Mouse (Mus musculus) midbrain, embryonic 14.5 days (tissue): Measurements from ENCODE around the gene Tmem242. TPM values are rescaled to one million over a fixed set of nuclear protein-coding genes. Genes with fewer than 3 reads are reported as not detected.

ENCODE experiments used
- ATAC-seq: fragments of 200-750 bp; cut with Nextera tagmentation; 2 replicates; pipeline ENCODE4 v1.8.0; 2017; ENCODE audit warnings: moderate number of reproducible peaks, moderate library complexity; ENCODE audit not compliant: low FRiP score, low TSS enrichment
- DNase-seq: peaks from one replicate; pipeline ENCODE4 v3.0.0-alpha.2; 2015
- H3K27ac ChIP-seq: fragments of 300-500 bp; sonication (generic); replicated peaks from 2 replicates; pipeline ENCODE4 v1.5.1; 2014; ENCODE audit warnings: mild to moderate bottlenecking, low read depth, low read length, moderate library complexity
- H3K27me3 ChIP-seq: fragments of 300-500 bp; sonication (generic); 2 replicates; pipeline ENCODE4 v1.6.1; 2014; ENCODE audit warnings: low read length, control low read depth, mixed read lengths; ENCODE audit not compliant: control insufficient read depth, insufficient read depth
- H3K36me3 ChIP-seq: fragments of 300-500 bp; sonication (generic); 2 replicates; pipeline ENCODE4 v1.6.1; 2014; ENCODE audit warnings: low read length, control low read depth; ENCODE audit not compliant: control insufficient read depth, insufficient read depth
- H3K4me1 ChIP-seq: fragments of 300-500 bp; sonication (generic); 2 replicates; pipeline ENCODE4 v1.6.1; 2014; ENCODE audit warnings: mild to moderate bottlenecking, antibody characterized with exemption, low read length, control low read depth; ENCODE audit not compliant: control insufficient read depth, insufficient read depth
- H3K4me2 ChIP-seq: fragments of 300-500 bp; sonication (generic); 2 replicates; pipeline ENCODE4 v1.6.1; 2014; ENCODE audit warnings: mild to moderate bottlenecking, low read length, moderate library complexity
- H3K4me3 ChIP-seq: fragments of 300-500 bp; sonication (generic); replicated peaks from 2 replicates; pipeline ENCODE4 v1.5.1; 2014; ENCODE audit warnings: low read depth, low read length
- H3K9ac ChIP-seq: fragments of 300-500 bp; sonication (generic); replicated peaks from 2 replicates; pipeline ENCODE4 v1.6.1; 2014; ENCODE audit warnings: mild to moderate bottlenecking, low read length, moderate library complexity
- H3K9me3 ChIP-seq: fragments of 300-500 bp; sonication (generic); 2 replicates; pipeline ENCODE4 v1.6.1; 2016; ENCODE audit warnings: low read length, control low read depth, mixed read lengths; ENCODE audit not compliant: control insufficient read depth
- WGBS: fragments of 180-500 bp; shearing (Covaris S2); extraction: QIAGEN DNeasy Blood & Tissue Kit; methylation state at CpG from one replicate; pipeline ENCODE4 v1.1.7; 2014; 5-methylcytosine and 5-hydroxymethylcytosine counted together
- polyA plus RNA-seq: library from polyadenylated mRNA; unstranded; fragments of >200 nt; fragmentation: Nextera tagmentation; extraction: Ambion mirVana; gene quantifications from 2 replicates; pipeline ENCODE4 v1.2.1, GENCODE M21; 2014

The Tmem242 gene
- polyA plus RNA-seq, result 110 and 121 TPM in 2 replicates

DNA sequence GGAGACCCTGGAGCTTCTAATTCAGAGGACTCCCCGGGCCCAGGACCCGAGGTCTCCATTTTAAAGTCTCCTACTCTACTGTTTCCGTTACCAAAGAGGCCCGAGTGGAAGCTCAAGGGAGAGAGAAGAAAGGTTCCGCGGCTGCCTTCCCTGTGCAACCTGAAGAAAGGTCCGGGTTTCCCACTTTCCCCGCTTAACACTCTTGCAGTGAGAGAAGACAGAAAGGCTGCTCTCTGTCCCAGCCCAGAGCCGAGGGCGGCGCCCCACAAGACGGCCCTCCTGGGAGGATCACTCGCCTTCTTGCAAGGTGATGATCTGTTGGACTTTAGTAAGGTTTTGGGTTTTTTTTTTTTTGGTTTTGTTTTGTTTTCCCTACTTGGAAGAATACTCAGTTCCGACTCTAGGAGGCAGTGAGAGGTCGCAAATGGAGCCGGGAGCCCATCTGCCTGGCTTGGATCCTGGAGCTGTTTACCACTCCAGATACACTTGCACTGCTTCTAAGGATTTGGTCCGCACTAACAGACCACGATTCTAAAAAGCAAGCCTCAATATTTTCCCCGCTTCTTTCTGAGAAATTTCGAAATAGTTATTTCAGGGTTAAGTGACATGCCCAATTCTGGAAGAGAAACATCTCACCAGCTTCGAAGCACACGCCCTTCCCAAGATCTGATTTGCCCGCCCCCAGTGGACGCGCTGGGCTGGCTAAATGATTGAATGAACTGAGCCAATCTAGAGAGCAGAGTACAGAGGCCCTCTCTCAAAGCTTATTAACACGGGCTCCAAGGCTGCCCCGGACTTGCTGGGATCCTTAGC, at the start of gene Tmem242:
Gene Tmem242, minus strand, starts transcription at position 101 of the 813 bp plus-strand sequence.
- Histone ChIP-seq H3K36me3 (no peaks in the 10 kb centered on the region; the same call in 1 of the 2 replicates), H3K27ac (peak within 1 kb of the TSS; percentile 75), H3K4me1 (peaks cover 16% of the 10 kb centered on the region), H3K4me3 (peak within 1 kb of the TSS; percentile 56), H3K9me3 (no peaks in the 10 kb centered on the region), H3K4me2 (peak within 1 kb of the TSS; percentile 75), H3K27me3 (no peaks in the 10 kb centered on the region), H3K9ac (peak within 1 kb of the TSS; percentile 74)
- WGBS, result under 1% methylated on average over 27 of the region's 27 CpGs
- peak; percentile 96 for DNase-seq
- ATAC-seq, result peak; percentile 90

DNA sequence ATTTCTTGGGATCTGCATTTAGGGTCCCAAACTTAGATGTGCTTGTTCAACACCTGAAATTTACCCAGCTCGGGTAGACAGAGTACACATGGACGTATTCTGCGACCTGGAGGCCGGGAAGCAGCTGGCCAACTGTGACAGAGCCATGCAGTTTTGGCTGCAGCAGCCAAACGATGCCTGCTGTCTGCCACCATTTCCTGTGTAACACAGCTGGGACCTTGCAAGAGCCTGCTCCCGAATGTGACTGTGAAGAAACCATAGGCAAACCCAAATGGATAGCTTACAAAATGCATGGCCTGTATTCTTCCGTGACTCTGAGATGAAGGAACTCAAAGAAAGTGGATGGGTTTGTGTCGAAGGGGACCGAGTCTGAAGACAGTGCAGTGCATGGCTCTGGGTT, 48.1 kb upstream of the Tmem242 start:
- no peak for DNase-seq
- H3K9ac ChIP-seq, result no peak overlapping the region
- no peak for ATAC-seq
- H3K27me3 ChIP-seq, result no peaks in the 10 kb centered on the region
- H3K4me1 ChIP-seq, result 0 out of 2 replicates have a peak, but pooled peaks cover 8% of the 10 kb centered on the region
- no peaks in the 10 kb centered on the region for H3K9me3 ChIP-seq
- no peak overlapping the region for H3K4me2 ChIP-seq
- no peak overlapping the region for H3K27ac ChIP-seq
- WGBS, result 68% methylated on average over 9 of the region's 9 CpGs
- no peak overlapping the region for H3K4me3 ChIP-seq
- H3K36me3 ChIP-seq, result no peaks in the 10 kb centered on the region

DNA sequence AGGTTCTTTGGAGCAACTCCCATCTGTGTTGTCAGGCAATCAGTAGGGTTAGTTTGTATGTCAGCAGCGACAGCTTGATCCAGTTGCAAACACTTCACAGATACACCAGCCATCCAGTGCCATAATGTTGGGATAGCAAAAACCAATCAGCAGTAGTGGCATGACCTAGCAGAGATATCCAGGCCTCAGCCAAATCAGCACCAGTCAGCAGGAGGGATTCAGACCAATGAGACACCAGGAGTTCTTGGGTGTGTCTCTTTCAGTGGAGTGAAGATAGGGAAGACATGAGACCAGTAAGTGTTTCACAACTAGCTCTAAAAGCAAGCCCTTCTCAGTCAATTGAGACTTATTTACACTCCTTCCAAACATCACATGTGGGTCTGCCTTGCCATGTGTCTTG, 44.6 kb upstream of the Tmem242 start:
- H3K4me2 ChIP-seq, result no peak overlapping the region
- DNase-seq (no peak), ATAC-seq (no peak)
- H3K36me3 ChIP-seq, result no peaks in the 10 kb centered on the region
- no peaks in the 10 kb centered on the region for H3K9me3 ChIP-seq
- H3K4me1 ChIP-seq, result no peaks in the 10 kb centered on the region
- no peak overlapping the region for H3K4me3 ChIP-seq
- 90% methylated on average over 1 of the region's 1 CpGs for WGBS
- H3K27me3 ChIP-seq, result no peaks in the 10 kb centered on the region
- H3K27ac ChIP-seq, result no peak overlapping the region
- no peak overlapping the region for H3K9ac ChIP-seq

DNA sequence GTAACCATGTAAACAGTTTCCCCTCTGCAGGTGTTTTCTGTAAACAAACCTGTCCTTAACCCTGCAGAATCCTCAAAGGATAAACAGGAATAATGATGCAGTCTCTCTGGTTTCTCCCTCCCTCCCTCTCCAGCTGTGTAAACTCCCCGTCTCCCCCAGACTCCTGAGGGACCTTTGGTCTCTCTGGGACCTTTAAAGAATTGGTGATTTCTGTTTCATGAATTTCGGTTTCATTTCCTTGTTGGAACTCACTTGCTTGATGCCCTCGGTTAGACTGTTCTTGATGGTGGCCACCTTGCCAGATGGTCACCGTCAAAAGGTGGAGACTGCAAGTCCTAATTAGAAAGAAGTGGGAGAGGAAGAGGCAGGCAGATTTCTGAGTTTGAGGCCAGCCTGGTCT, 43.4 kb upstream of the Tmem242 start:
- 80% methylated on average over 4 of the region's 4 CpGs for WGBS
- DNase-seq (no peak), ATAC-seq (no peak)
- Histone ChIP-seq H3K4me1 (no peaks in the 10 kb centered on the region), H3K27ac (no peak overlapping the region), H3K36me3 (no peaks in the 10 kb centered on the region), H3K9me3 (no peaks in the 10 kb centered on the region), H3K9ac (no peak overlapping the region), H3K4me2 (no peak overlapping the region), H3K4me3 (no peak overlapping the region), H3K27me3 (no peaks in the 10 kb centered on the region)

DNA sequence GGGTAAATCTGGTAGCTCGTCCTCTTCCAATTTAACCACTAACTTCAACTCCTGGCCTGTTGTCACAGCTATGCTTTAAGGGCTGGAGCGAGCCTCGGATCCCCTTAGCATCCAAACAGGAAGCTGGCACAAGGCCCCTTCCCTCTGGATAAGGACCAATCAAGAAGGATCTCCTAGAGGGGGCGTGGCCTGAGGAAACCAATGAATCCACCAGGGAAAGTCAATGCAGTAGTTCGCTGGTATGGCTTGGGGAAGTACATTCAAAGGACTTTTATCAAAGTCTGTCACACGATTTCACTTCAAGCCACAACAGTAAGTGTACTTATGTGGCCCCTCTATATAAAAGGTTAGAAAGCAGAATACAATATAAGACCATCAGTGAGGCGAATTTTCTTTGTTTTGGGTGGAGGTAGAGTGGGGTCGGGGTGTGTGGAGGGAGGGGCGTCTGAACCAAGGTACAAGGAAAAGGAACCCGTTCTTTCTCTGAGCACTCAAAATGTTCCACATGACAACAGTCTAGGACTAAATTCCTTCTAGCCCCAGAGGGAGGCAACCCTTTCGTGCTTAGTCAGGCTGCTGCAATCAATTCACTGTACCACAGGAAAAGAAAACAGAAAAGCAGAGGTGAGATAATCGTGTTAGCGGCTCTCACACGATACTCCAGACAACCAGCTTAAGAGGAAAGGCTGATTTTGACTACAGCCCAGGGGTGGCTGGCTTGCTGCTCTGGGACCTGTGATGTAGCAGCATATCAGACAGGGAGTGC, 36.1 kb upstream of the Tmem242 start:
- peak; percentile 18 for DNase-seq
- no peak overlapping the region for H3K4me3 ChIP-seq

DNA sequence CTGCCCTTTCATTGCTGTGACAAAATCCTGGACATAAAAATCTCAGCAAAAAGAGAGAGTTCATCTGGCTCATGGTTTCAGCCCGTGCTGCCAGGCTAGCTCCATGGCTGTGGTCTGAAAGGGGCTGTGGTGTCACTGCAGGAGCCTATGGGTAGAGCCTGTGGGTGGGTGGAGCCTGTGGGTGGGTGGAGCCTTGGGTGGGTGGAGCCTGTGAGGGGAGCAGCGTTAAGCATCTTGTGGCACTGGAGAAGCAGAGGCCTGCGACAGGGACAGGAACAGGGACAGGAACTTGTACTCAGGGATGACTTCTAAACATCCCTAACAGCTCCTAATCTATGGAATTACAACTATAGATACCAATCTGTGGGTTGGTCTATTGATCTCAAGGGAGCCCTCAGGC, 32.2 kb upstream of the Tmem242 start:
- Histone ChIP-seq H3K4me2 (no peak overlapping the region), H3K4me1 (no peaks in the 10 kb centered on the region), H3K9ac (no peak overlapping the region), H3K36me3 (no peaks in the 10 kb centered on the region), H3K4me3 (no peak overlapping the region), H3K27me3 (no peaks in the 10 kb centered on the region), H3K9me3 (no peaks in the 10 kb centered on the region), H3K27ac (no peak overlapping the region)
- DNase-seq, result no peak
- WGBS, result 37% methylated on average over 3 of the region's 3 CpGs
- ATAC-seq, result no peak

More for the DNA sequence above, 36.1 kb upstream of the Tmem242 start:
- Histone ChIP-seq H3K9me3 (no peaks in the 10 kb centered on the region), H3K27ac (no peak overlapping the region), H3K36me3 (no peaks in the 10 kb centered on the region), H3K27me3 (no peaks in the 10 kb centered on the region), H3K4me2 (no peak overlapping the region), H3K9ac (no peak overlapping the region), H3K4me1 (no peaks in the 10 kb centered on the region)
- ATAC-seq, result no peak
- 66% methylated on average over 14 of the region's 14 CpGs for WGBS

DNA sequence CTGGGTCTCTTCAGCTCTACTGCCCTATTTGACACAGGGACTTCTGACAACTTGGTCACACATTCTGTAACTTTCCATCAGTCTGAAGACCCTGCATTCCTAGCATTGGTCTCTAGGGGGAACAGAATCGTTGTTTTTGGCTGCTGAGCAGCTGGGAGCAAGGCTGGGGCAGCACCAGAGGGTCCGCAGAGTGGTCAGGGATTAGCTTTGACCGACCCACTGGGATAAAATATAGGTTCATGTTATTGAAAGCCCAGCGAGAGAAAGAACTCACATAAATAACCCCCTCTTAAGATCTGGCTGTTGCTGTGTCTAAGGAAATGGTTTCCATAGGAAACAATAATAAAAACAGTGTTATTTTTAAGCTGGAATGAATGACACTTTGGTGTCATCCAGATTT, 27.1 kb upstream of the Tmem242 start:
- 46% methylated on average over 4 of the region's 4 CpGs for WGBS
- H3K27me3 ChIP-seq, result no peaks in the 10 kb centered on the region
- no peak overlapping the region for H3K27ac ChIP-seq

DNA sequence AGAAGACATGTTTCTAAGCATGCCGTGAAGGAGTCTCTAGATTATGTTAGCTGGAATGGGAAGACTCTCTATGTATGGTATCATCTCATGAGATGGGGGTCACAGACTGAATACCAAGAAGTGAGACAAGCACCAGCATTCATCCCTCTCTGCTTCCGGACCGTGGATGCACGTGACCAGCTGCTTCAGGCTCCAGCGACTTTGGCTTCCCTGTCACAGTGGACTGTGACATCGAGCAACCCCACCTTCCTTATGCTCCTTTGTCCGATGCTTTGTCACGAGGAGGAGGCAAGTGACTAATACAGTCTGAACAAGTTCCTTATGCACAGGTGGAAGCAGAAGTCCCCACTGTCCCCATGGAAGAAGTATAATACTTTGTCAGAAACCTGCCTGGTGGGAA, 26.7 kb upstream of the Tmem242 start:
- H3K4me1 ChIP-seq, result no peaks in the 10 kb centered on the region
- no peak overlapping the region for H3K4me2 ChIP-seq
- H3K27me3 ChIP-seq, result no peaks in the 10 kb centered on the region
- no peak overlapping the region for H3K27ac ChIP-seq
- no peak overlapping the region for H3K9ac ChIP-seq
- H3K9me3 ChIP-seq, result no peaks in the 10 kb centered on the region
- no peaks in the 10 kb centered on the region for H3K36me3 ChIP-seq
- H3K4me3 ChIP-seq, result no peak overlapping the region
- DNase-seq (no peak), ATAC-seq (no peak)
- 74% methylated on average over 8 of the region's 8 CpGs for WGBS

More for the DNA sequence above, 27.1 kb upstream of the Tmem242 start:
- no peak overlapping the region for H3K4me2 ChIP-seq
- H3K4me1 ChIP-seq, result no peaks in the 10 kb centered on the region
- no peak for ATAC-seq
- no peaks in the 10 kb centered on the region for H3K9me3 ChIP-seq
- no peak overlapping the region for H3K9ac ChIP-seq
- no peak for DNase-seq
- no peaks in the 10 kb centered on the region for H3K36me3 ChIP-seq
- no peak overlapping the region for H3K4me3 ChIP-seq
